Mouse (Mus musculus) intestine, embryonic 16.5 days (tissue): Measurements from ENCODE around the gene Pctp. TPM values are rescaled to one million over a fixed set of nuclear protein-coding genes. Genes with fewer than 3 reads are reported as not detected.

Experiments used
- polyA plus RNA-seq: library from polyadenylated mRNA; unstranded; fragments of >200 nt; fragmentation: Nextera tagmentation; extraction: Ambion mirVana; gene quantifications from 2 replicates; pipeline ENCODE4 v1.2.1, GENCODE M21; 2015

Gene Pctp
- polyA plus RNA-seq, 1 experiment from 2014 or later, result 24.5 TPM

Other genes starting within 250 kb of the Pctp start
- 0.06 and 0.18 TPM in 2 replicates for gene Ankfn1, start 225.2 kb downstream of the Pctp start, polyA plus RNA-seq
- gene Tmem100, start 27.5 kb upstream of the Pctp start, polyA plus RNA-seq, result 13.1 and 13.4 TPM in 2 replicates
- gene Gm45716, start 184.8 kb upstream of the Pctp start, polyA plus RNA-seq, result 9.4 and 9.7 TPM in 2 replicates
- 47.7 and 49.4 TPM in 2 replicates for gene Mmd, start 246.6 kb upstream of the Pctp start, polyA plus RNA-seq